Mouse (Mus musculus) c-Kit-positive CD71-negative TER-119-negative erythroid progenitor cells, embryonic 14.5 days (primary cell): ENCODE results near the gene Glg1.
A peak's percentile ranks its signal among the peaks of the same experiment; 100 is the strongest.
"Not testable (repeated sequence)": the region's sequence is repeated elsewhere in the genome, so short reads cannot be mapped to it uniquely, and the experiment has no call there.

ENCODE experiments used
- DNase-seq: peaks from one replicate; pipeline ENCODE4 v3.0.0-alpha.2; 2013; ENCODE audit warnings: low read depth

The Glg1 gene

GRCm38 (mm10) chr8:111250111-111250510, 8.9 kb downstream of the Glg1 start:
- DNase-seq = no peak

GRCm38 (mm10) chr8:111248136-111248535, 10.9 kb downstream of the Glg1 start:
- DNase-seq = no peak

GRCm38 (mm10) chr8:111246864-111247263, 12.2 kb downstream of the Glg1 start:
- not testable (repeated sequence) for DNase-seq

- DNase-seq = no peak
Measured at GRCm38 (mm10) chr8:111246287-111246830, 12.7 kb downstream of the Glg1 start.

- DNase-seq = no peak
Measured at GRCm38 (mm10) chr8:111237301-111237700, 21.7 kb downstream of the Glg1 start.

GRCm38 (mm10) chr8:111233730-111234129, 25.3 kb downstream of the Glg1 start:
- no peak for DNase-seq

GRCm38 (mm10) chr8:111224153-111224552, 34.9 kb downstream of the Glg1 start:
- DNase-seq = no peak

- no peak for DNase-seq
Measured at GRCm38 (mm10) chr8:111218107-111218506, 40.9 kb downstream of the Glg1 start.

GRCm38 (mm10) chr8:111213406-111213805, 45.6 kb downstream of the Glg1 start:
- DNase-seq = no peak

- DNase-seq = no peak
Measured at GRCm38 (mm10) chr8:111211180-111211579, 47.8 kb downstream of the Glg1 start.

GRCm38 (mm10) chr8:111209874-111210273, 49.1 kb downstream of the Glg1 start:
- no peak for DNase-seq

GRCm38 (mm10) chr8:111206321-111206720, 52.7 kb downstream of the Glg1 start:
- no peak for DNase-seq

- no peak for DNase-seq
Measured at GRCm38 (mm10) chr8:111205033-111205432, 54.0 kb downstream of the Glg1 start.

GRCm38 (mm10) chr8:111203341-111203740, 55.7 kb downstream of the Glg1 start:
- DNase-seq = no peak

GRCm38 (mm10) chr8:111197966-111198365, 61.0 kb downstream of the Glg1 start:
- DNase-seq = no peak

- DNase-seq = no peak
Measured at GRCm38 (mm10) chr8:111196181-111196580, 62.8 kb downstream of the Glg1 start.

GRCm38 (mm10) chr8:111188594-111189211, 70.3 kb downstream of the Glg1 start:
- no peak for DNase-seq

GRCm38 (mm10) chr8:111187470-111187869, 71.5 kb downstream of the Glg1 start:
- DNase-seq = no peak

GRCm38 (mm10) chr8:111185472-111185947, 73.5 kb downstream of the Glg1 start:
- DNase-seq = no peak

- no peak for DNase-seq
Measured at GRCm38 (mm10) chr8:111171661-111172060, 87.4 kb downstream of the Glg1 start.

- peak; percentile 36 for DNase-seq
Measured at GRCm38 (mm10) chr8:111157617-111158016, 101.4 kb downstream of the Glg1 start.

GRCm38 (mm10) chr8:111155721-111156436, 103.1 kb downstream of the Glg1 start:
- no peak for DNase-seq

- peak; percentile 77 for DNase-seq
Measured at GRCm38 (mm10) chr8:111145460-111146012, 113.5 kb downstream of the Glg1 start.
